Mouse (Mus musculus) R1 (cell line): ENCODE results near the gene Rufy4.

Source experiments
- DNase-seq: peaks from one replicate; pipeline ENCODE4 v3.0.0-alpha.2; 2018; ENCODE audit warnings: low read depth, low spot score

Gene Rufy4

DNA sequence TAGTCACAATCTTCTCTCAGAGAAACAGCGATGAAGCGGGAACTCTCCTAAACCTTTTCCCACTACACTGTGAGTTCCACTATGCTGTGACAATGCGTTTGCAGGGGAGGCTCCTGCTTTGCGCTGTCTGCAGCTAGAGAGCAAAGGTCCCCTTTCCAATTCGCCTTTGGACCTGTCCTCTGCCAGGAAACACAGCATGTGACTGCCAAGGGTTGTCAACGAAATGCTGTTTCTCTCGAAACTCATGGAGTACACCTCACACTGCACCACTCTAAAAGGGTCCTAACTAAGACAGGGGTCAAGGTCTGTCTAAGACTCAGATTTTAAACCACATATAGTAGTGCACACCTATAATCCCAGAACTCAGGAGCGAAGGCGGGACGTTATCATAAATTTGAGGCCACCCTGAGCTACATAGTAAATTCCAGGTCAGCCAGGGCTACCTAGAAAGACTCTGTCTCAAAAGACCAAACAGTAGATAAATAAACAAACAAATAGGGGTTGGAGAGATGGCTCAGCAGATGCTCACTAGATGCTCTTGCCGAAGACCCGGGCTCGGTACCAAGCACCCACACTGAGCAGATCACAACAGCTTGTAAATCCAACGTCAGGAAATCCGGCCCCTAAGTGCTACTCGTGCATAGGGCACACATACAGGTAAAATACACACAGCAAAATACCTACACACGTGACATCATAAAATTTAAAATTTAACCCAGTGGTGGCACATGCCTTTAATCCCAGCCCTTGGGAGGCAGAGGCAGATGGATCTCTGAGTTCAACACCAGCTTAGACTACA is 71.5 kb downstream of the Rufy4 start:
- no peak for DNase-seq
